Mouse (Mus musculus) neutrophil, adult 5-6 weeks (primary cell): ENCODE data around the gene Bag6. TPM values are rescaled to one million over a fixed set of nuclear protein-coding genes. Genes with fewer than 3 reads are reported as not detected.

Experiments
- ATAC-seq: fragments of 151-379, 151-347 bp; 2 replicates; pipeline ENCODE4 v1.8.0; 2017; ENCODE audit warnings: mild to moderate bottlenecking, moderate TSS enrichment; ENCODE audit not compliant: insufficient number of reproducible peaks, poor library complexity, low FRiP score, severe bottlenecking; ENCODE audit errors: extremely low read depth
- total RNA-seq: library from RNA; stranded (forward); fragments of 200-1000 nt; gene quantifications from 2 replicates; pipeline ENCODE4 v1.2.3, GENCODE M21; 2017

The Bag6 gene
- total RNA-seq, 1 experiment from 2014 or later, result 159 TPM

GRCm38 (mm10) chr17:35186681-35187080 lies 51.7 kb downstream of the Bag6 start:
- peak; percentile 76 for ATAC-seq

- no peak for ATAC-seq
Observed at GRCm38 (mm10) chr17:35187345-35187744, 52.4 kb downstream of the Bag6 start.

- no peak for ATAC-seq
Observed at GRCm38 (mm10) chr17:35187959-35188610, 53.1 kb downstream of the Bag6 start, which contains the start of gene Lst1. Gene Lst1, minus strand, starts transcription at chr17:35188439.

- ATAC-seq, result no peak
Observed at GRCm38 (mm10) chr17:35189186-35189585, 54.2 kb downstream of the Bag6 start.

GRCm38 (mm10) chr17:35190096-35190495 lies 55.1 kb downstream of the Bag6 start:
- ATAC-seq, result no peak

GRCm38 (mm10) chr17:35191723-35192122 lies 56.7 kb downstream of the Bag6 start:
- ATAC-seq, result no peak

GRCm38 (mm10) chr17:35192924-35193323 lies 57.9 kb downstream of the Bag6 start:
- ATAC-seq, result no peak

- peak; percentile 40 for ATAC-seq
Observed at GRCm38 (mm10) chr17:35193881-35194843, 59.2 kb downstream of the Bag6 start, which contains the start of gene Ltb. Gene Ltb, plus strand, starts transcription at chr17:35194439.

- no peak for ATAC-seq
Observed at GRCm38 (mm10) chr17:35194844-35195630, 60.1 kb downstream of the Bag6 start.

- peak; percentile 63 for ATAC-seq
Observed at GRCm38 (mm10) chr17:35195631-35196320, 60.8 kb downstream of the Bag6 start.

GRCm38 (mm10) chr17:35196321-35196641 lies 61.3 kb downstream of the Bag6 start:
- no peak for ATAC-seq

Other genes with a start within 250 kb of the Bag6 start
- gene C2, start 236.9 kb upstream of the Bag6 start, total RNA-seq, result not detected in 2 replicates
- 87.4 and 99.7 TPM in 2 replicates for gene Ehmt2, start 236.7 kb upstream of the Bag6 start, total RNA-seq
- gene Slc44a4, start 220.7 kb upstream of the Bag6 start, total RNA-seq, result 0.98 and 1.4 TPM in 2 replicates
- gene Neu1, start 203.9 kb upstream of the Bag6 start, total RNA-seq, result 66.7 and 66.9 TPM in 2 replicates
- gene Hspa1b, start 175.9 kb upstream of the Bag6 start, total RNA-seq, result 5.9 and 8.0 TPM in 2 replicates
- not detected in 2 replicates for gene Gm20481, start 165.3 kb upstream of the Bag6 start, total RNA-seq
- 5.6 and 6.4 TPM in 2 replicates for gene Hspa1a, start 163.0 kb upstream of the Bag6 start, total RNA-seq
- not detected in 2 replicates for gene Hspa1l, start 162.5 kb upstream of the Bag6 start, total RNA-seq
- 10.1 and 11.4 TPM in 2 replicates for gene Lsm2, start 153.3 kb upstream of the Bag6 start, total RNA-seq
- gene Vars, start 134.2 kb upstream of the Bag6 start, total RNA-seq, result 243 and 266 TPM in 2 replicates
- gene Vwa7, start 118.6 kb upstream of the Bag6 start, total RNA-seq, result 0.61 and 1.2 TPM in 2 replicates
- 2.0 and 2.6 TPM in 2 replicates for gene Sapcd1, start 107.2 kb upstream of the Bag6 start, total RNA-seq
- 4.7 and 7.0 TPM in 2 replicates for gene Msh5, start 88.4 kb upstream of the Bag6 start, total RNA-seq
- 394 and 439 TPM in 2 replicates for gene Clic1, start 85.2 kb upstream of the Bag6 start, total RNA-seq
- gene Ddah2, start 76.1 kb upstream of the Bag6 start, total RNA-seq, result 4.5 and 8.1 TPM in 2 replicates
- 0.49 TPM in 1 of 2 replicates, not detected in the other for gene Ly6g6c, start 69.8 kb upstream of the Bag6 start, total RNA-seq
- 1.5 and 2.1 TPM in 2 replicates for gene Mpig6b, start 69.0 kb upstream of the Bag6 start, total RNA-seq
- gene Ly6g6e, start 58.3 kb upstream of the Bag6 start, total RNA-seq, result not detected in 2 replicates
- gene Ly6g6d, start 57.1 kb upstream of the Bag6 start, total RNA-seq, result not detected in 2 replicates
- gene Ly6g6f, start 49.6 kb upstream of the Bag6 start, total RNA-seq, result 0.49 TPM in 1 of 2 replicates, not detected in the other
- 33.2 and 43.8 TPM in 2 replicates for gene Abhd16a, start 45.9 kb upstream of the Bag6 start, total RNA-seq
- not detected in 2 replicates for gene Ly6g5c, start 26.9 kb upstream of the Bag6 start, total RNA-seq
- 0.58 and 1.5 TPM in 2 replicates for gene Ly6g5b, start 19.8 kb upstream of the Bag6 start, total RNA-seq
- 73.7 and 74.5 TPM in 2 replicates for gene Gpank1, start 13.7 kb upstream of the Bag6 start, total RNA-seq
- 214 and 240 TPM in 2 replicates for gene Csnk2b, start 13.1 kb upstream of the Bag6 start, total RNA-seq
- 36.5 and 48.5 TPM in 2 replicates for gene D17H6S53E, start 8.8 kb upstream of the Bag6 start, total RNA-seq
- gene Apom, start 3.1 kb upstream of the Bag6 start, total RNA-seq, result 0.58 TPM in 1 of 2 replicates, not detected in the other
- 73.3 and 76.1 TPM in 2 replicates for gene Prrc2a, start 29.7 kb downstream of the Bag6 start, total RNA-seq
- 5.3 and 8.0 TPM in 2 replicates for gene Aif1, start 40.9 kb downstream of the Bag6 start, total RNA-seq
- 534 and 685 TPM in 2 replicates for gene Lst1, start 53.3 kb downstream of the Bag6 start, total RNA-seq
- 212 and 285 TPM in 2 replicates for gene Ltb, start 59.3 kb downstream of the Bag6 start, total RNA-seq
- gene Tnf, start 66.8 kb downstream of the Bag6 start, total RNA-seq, result 16.4 and 18.2 TPM in 2 replicates
- gene Lta, start 70.2 kb downstream of the Bag6 start, total RNA-seq, result 6.6 and 9.9 TPM in 2 replicates
- gene Gm16181, start 85.7 kb downstream of the Bag6 start, total RNA-seq, result 2.1 TPM in 1 of 2 replicates, not detected in the other
- gene Atp6v1g2, start 98.5 kb downstream of the Bag6 start, total RNA-seq, result 5.0 and 6.5 TPM in 2 replicates
- gene Nfkbil1, start 100.6 kb downstream of the Bag6 start, total RNA-seq, result 10.8 and 11.3 TPM in 2 replicates
- 156 and 158 TPM in 2 replicates for gene Ddx39b, start 106.6 kb downstream of the Bag6 start, total RNA-seq
- gene H2-D1, start 127.6 kb downstream of the Bag6 start, total RNA-seq, result 2,114 and 2,381 TPM in 2 replicates
- 0.12 TPM in 1 of 2 replicates, not detected in the other for gene H2-Q1, start 185.2 kb downstream of the Bag6 start, total RNA-seq
- not detected in 2 replicates for gene H2-Q2, start 207.1 kb downstream of the Bag6 start, total RNA-seq
- 170 and 176 TPM in 2 replicates for gene H2-Q4, start 244.4 kb downstream of the Bag6 start, total RNA-seq